Mouse (Mus musculus): Measurements from ENCODE around the gene Zswim8. TPM values are rescaled to one million over a fixed set of nuclear protein-coding genes. Genes with fewer than 3 reads are reported as not detected.

Gene Zswim8
- polyA plus RNA-seq, 1 experiment from 2014 or later, result 43.0 TPM

DNA sequence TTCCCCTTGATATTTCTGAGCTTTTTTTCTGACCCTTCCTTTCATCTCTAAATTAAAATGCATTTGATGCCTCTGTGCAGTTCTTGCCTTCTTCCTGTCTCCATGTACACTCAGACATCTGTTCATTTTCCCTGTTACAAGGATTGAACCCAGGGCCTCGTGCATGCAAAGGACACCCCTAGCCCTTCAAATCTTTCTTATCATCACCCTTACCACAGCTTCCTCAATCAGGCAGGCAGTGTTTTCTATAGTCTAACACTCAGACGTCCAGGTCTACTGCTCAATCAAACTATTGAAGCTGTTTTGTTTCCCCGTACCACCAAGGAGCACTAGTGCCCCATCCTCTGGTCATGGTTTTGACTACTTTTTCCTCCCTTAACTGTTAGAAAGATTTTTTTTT, 46.4 kb downstream of the Zswim8 start:
- 89% methylated on average over 3 of the region's 3 CpGs for WGBS
- ATAC-seq (ENCODE audit: low FRiP score), result no peak
- Histone ChIP-seq H3K27ac (replicated peaks) (no peak overlapping the region), H3K36me3 (peaks cover 49% of the 10 kb centered on the region), H3K27me3 (replicated peaks) (no peaks in the 10 kb centered on the region), H3K9ac (replicated peaks) (no peak overlapping the region), H3K4me1 (no peaks in the 10 kb centered on the region), H3K4me3 (replicated peaks) (no peak overlapping the region), H3K4me2 (no peak overlapping the region), H3K9me3 (replicated peaks) (no peaks in the 10 kb centered on the region)

DNA sequence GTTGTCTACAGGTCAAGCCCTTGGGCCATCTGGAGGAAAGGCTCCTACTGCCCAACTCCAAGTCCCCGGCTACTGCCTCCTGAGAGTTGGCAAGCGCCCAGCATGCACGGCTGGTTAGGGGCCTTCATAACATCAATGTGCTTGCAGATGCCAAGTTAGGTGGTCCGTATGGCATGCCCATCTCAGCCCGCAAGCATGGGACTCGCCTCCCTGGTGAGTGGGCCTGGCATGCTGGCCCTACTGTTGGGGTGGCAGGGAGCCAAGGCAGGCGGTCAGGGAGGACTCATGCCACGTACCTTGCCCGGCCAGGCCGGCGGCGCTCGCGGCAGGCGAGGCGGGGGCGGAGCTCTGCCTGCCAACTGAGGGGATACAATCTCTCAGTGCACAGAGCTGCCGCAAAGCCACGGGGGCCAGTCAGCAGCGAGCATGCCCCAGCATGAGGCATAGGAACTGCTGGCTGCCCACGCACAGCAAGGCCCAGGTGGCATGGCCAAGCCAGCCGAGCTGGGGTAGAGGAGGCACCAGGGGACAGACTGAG, 50.1 kb downstream of the Zswim8 start:
- WGBS, result 91% methylated on average over 22 of the region's 22 CpGs

DNA sequence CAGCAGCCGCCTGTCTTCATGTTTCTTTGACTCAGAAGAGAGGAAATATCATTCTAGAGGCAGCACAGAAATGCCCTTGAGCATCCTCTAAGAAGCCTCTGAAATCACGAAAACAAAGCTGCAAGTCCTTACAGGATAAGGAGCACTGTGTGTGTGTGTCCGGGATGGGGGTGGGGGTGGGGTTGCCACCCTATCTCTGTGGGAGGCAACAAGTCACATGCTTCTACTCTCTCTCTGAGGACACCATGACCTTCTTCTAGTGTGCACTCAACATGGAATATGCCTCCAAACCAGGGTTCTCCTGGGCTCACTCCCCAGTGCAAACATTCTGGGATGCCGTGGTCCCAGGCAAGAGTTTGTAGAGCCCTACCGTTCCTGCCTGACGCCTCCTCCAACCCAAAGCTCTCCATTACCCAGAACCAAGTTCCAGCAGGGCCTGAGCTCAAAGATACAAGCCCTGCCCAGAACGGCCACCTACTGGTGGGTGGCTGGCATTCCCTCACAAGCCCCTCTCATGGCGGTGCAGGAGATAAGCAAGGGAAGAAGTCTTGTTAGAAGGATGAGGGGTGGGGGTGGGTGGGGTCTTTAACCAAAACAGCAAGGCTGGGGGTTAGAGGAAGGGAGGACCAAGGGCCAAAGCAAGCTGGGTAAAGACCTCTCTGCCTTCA, 51.5 kb downstream of the Zswim8 start:
- Histone ChIP-seq H3K4me1 (no peaks in the 10 kb centered on the region), H3K36me3 (peaks cover 95% of the 10 kb centered on the region), H3K9ac (replicated peaks) (no peak overlapping the region), H3K27ac (replicated peaks) (no peak overlapping the region), H3K27me3 (replicated peaks) (no peaks in the 10 kb centered on the region), H3K4me3 (replicated peaks) (no peak overlapping the region), H3K4me2 (no peak overlapping the region), H3K9me3 (replicated peaks) (no peaks in the 10 kb centered on the region)
- ATAC-seq (ENCODE audit: low FRiP score), result no peak
- 89% methylated on average over 8 of the region's 8 CpGs for WGBS

More for the DNA sequence above, 50.1 kb downstream of the Zswim8 start:
- H3K36me3 ChIP-seq, result peaks cover 84% of the 10 kb centered on the region
- ATAC-seq (ENCODE audit: low FRiP score), result no peak
- no peaks in the 10 kb centered on the region for H3K27me3 ChIP-seq (replicated peaks)
- no peak overlapping the region for H3K4me3 ChIP-seq (replicated peaks)
- H3K4me2 ChIP-seq, result no peak overlapping the region
- H3K9ac ChIP-seq (replicated peaks), result no peak overlapping the region
- H3K9me3 ChIP-seq (replicated peaks), result no peaks in the 10 kb centered on the region
- H3K27ac ChIP-seq (replicated peaks), result no peak overlapping the region
- H3K4me1 ChIP-seq, result no peaks in the 10 kb centered on the region

DNA sequence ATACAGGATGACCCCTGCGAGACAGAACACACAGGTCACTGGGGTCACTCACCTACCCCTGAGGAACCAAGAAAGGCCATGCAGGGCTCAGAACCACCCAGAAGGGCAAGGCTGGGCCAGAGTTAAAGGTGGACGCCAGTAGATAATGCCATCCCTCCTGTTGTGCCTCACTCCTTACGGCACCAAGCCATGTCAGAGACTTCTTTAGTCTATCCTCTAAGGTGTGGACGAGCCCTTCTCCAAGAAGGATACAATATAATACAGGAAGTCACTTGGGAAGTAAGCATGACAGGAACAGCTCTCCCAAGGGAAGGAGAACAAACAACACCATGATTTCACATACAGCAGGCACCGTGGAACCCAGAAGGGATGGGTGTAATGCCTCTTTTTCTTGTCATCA, 57.6 kb downstream of the Zswim8 start:
- no peaks in the 10 kb centered on the region for H3K27me3 ChIP-seq (replicated peaks)
- H3K4me1 ChIP-seq, result peaks cover 5% of the 10 kb centered on the region; the same call in 1 of the 2 replicates
- H3K27ac ChIP-seq (replicated peaks), result no peak overlapping the region
- no peak overlapping the region for H3K9ac ChIP-seq (replicated peaks)
- no peak for ATAC-seq (ENCODE audit: low FRiP score)
- H3K4me2 ChIP-seq, result no peak overlapping the region
- no peak overlapping the region for H3K4me3 ChIP-seq (replicated peaks)
- no peaks in the 10 kb centered on the region for H3K9me3 ChIP-seq (replicated peaks)
- 91% methylated on average over 5 of the region's 5 CpGs for WGBS
- peaks cover 73% of the 10 kb centered on the region for H3K36me3 ChIP-seq

DNA sequence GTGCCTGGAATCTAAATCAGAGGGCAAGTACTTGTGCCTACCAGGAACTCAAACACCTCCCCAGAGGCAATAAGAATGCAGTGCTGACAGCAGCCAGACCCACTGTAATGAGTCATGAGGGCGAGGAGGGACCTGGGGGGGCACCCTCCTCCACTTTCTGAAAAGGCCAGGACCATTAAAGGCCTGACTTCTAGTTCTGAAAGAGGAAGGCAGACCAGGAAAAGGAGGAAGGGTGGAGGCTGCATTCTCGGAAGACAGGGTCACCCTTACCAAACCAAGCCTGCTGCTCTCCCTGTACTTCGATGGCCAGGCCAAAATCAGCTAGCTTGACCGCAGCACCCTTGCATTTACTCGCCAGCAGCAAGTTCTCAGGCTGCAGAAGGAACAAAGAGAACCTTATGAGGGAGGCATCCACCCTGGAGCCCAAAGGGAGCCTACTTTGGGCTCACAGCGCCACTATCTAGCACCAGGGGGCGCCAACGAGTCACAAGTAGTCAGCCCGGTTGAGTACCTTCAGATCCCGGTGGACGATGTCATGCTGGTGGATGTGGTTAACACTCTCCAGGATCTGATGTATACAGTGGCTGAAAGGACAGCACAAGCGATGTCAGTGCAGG, 58.4 kb downstream of the Zswim8 start:
- H3K27ac ChIP-seq (replicated peaks), result peak overlapping the region; percentile 33; the same call in 1 of the 2 replicates
- no peaks in the 10 kb centered on the region for H3K27me3 ChIP-seq (replicated peaks)
- no peaks in the 10 kb centered on the region for H3K9me3 ChIP-seq (replicated peaks)
- H3K4me3 ChIP-seq (replicated peaks), result no peak overlapping the region
- H3K9ac ChIP-seq (replicated peaks), result no peak overlapping the region
- ATAC-seq (ENCODE audit: low FRiP score), result peak; percentile 86
- peaks cover 72% of the 10 kb centered on the region for H3K36me3 ChIP-seq
- H3K4me2 ChIP-seq, result no peak overlapping the region
- peaks cover 5% of the 10 kb centered on the region; the same call in 1 of the 2 replicates for H3K4me1 ChIP-seq
- 27% methylated on average over 12 of the region's 12 CpGs for WGBS

DNA sequence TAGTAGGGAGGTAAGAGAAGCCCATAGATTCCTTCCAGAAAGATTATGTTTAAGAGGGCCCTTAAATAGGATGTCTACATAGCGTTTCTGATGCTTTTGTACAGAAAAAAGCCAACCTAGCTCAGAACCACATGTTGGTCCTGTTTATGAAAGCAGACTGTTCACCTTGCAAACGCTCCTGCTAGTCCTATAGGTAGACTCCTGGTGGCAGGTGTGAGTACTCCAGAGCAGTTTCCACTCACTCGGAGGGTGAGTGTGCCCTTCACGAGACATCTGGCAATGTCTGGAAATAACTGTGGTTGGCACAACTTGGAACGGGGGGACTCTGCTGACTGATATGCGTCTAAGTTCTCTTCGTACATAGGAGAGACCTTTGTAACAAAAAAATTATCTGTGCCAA, 60.6 kb downstream of the Zswim8 start:
- ATAC-seq (ENCODE audit: low FRiP score), result no peak
- Histone ChIP-seq H3K4me1 (peaks cover 5% of the 10 kb centered on the region; the same call in 1 of the 2 replicates), H3K36me3 (peaks cover 57% of the 10 kb centered on the region), H3K9ac (replicated peaks) (no peak overlapping the region), H3K4me2 (no peak overlapping the region), H3K27ac (replicated peaks) (no peak overlapping the region), H3K4me3 (replicated peaks) (no peak overlapping the region), H3K27me3 (replicated peaks) (no peaks in the 10 kb centered on the region), H3K9me3 (replicated peaks) (no peaks in the 10 kb centered on the region)
- 93% methylated on average over 7 of the region's 7 CpGs for WGBS

DNA sequence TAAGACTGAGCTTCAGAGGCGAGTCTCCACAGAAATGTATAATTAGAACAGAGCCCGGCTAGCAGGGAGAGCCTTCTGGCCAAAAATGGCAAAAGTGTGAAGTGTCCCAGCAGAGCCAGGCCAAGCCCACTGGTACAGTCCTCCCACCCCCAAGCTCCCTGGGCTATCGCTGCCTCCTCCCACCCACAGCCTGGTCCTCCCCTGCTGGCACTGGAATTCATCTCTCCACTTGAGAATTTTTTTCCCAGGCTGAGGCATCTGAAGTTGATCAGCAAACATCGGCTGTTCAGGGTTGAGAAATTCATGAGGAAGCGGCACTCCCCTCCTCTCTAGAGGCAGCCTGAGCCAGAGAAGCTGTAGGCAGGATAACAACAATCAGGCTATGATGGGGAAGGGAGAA, 61.2 kb downstream of the Zswim8 start:
- Histone ChIP-seq H3K27me3 (replicated peaks) (no peaks in the 10 kb centered on the region), H3K36me3 (peaks cover 51% of the 10 kb centered on the region), H3K4me3 (replicated peaks) (no peak overlapping the region), H3K9me3 (replicated peaks) (no peaks in the 10 kb centered on the region), H3K4me1 (peaks cover 5% of the 10 kb centered on the region; the same call in 1 of the 2 replicates), H3K9ac (replicated peaks) (no peak overlapping the region), H3K4me2 (no peak overlapping the region), H3K27ac (replicated peaks) (no peak overlapping the region)
- 86% methylated on average over 5 of the region's 5 CpGs for WGBS
- no peak for ATAC-seq (ENCODE audit: low FRiP score)

DNA sequence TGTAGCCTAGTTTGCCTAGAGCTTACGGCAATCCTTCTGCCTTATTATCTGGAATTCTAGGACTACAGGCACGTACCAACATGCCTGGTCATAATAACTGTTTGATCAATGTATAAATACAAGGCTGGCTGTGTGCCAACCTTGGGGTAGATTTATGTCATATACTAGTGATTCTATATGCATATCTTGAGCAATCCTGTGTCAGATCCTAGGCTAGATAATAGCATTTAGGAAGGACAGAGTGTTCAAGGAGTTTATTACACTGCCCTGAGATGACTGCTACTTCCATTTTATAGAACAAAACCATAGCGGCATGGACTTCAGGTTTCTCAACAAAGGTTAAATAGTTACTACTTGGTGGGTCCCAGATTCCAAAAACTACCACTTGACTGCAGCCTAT, 64.6 kb downstream of the Zswim8 start:
- Histone ChIP-seq H3K36me3 (peaks cover 32% of the 10 kb centered on the region), H3K27me3 (replicated peaks) (no peaks in the 10 kb centered on the region), H3K9ac (replicated peaks) (no peak overlapping the region), H3K4me3 (replicated peaks) (no peak overlapping the region), H3K4me2 (no peak overlapping the region), H3K9me3 (replicated peaks) (no peaks in the 10 kb centered on the region), H3K4me1 (0 out of 2 replicates have a peak, but pooled peaks cover 7% of the 10 kb centered on the region), H3K27ac (replicated peaks) (no peak overlapping the region)
- no peak for ATAC-seq (ENCODE audit: low FRiP score)
- WGBS, result 88% methylated on average over 3 of the region's 3 CpGs

DNA sequence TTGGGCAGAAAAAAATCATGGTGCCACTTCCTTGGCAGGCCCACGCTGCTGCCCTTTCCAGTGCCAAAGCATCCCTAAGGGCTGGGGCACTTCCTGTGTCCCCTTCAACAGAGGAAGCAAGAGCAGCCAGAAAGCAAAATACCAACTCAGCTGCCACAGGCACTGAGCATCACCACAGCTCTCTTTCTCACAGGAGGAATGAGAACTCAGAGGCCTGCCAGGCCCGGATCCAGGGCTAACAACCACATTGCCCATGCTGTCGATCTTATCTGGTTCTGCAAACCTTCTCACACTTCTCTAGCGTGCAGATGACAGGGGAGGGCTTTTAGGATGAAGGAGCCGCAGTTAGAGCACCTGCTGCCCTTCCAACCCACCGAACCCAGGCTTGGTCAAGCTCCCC, 65.5 kb downstream of the Zswim8 start:
- no peak overlapping the region for H3K4me3 ChIP-seq (replicated peaks)
- no peak overlapping the region for H3K4me2 ChIP-seq
- no peaks in the 10 kb centered on the region for H3K9me3 ChIP-seq (replicated peaks)
- ATAC-seq (ENCODE audit: low FRiP score), result no peak
- H3K27ac ChIP-seq (replicated peaks), result no peak overlapping the region
- no peak overlapping the region for H3K9ac ChIP-seq (replicated peaks)
- 0 out of 2 replicates have a peak, but pooled peaks cover 7% of the 10 kb centered on the region for H3K4me1 ChIP-seq
- H3K27me3 ChIP-seq (replicated peaks), result no peaks in the 10 kb centered on the region
- 84% methylated on average over 6 of the region's 6 CpGs for WGBS
- H3K36me3 ChIP-seq, result peaks cover 38% of the 10 kb centered on the region

Small RNA genes within 50 kb of the gene (microRNA-seq; reads per million reads assigned to microRNA genes)
- gene Mir6946, result not detected

Other genes with a start within 250 kb of the Zswim8 start
- 18.0 and 29.8 TPM in 2 replicates for gene Anxa7, start 227.4 kb upstream of the Zswim8 start, polyA plus RNA-seq (2015; fragmentation: Nextera tagmentation; extraction: Ambion mirVana)
- 0.40 and 0.73 TPM in 2 replicates for gene Mss51, start 210.7 kb upstream of the Zswim8 start, polyA plus RNA-seq (2015; fragmentation: Nextera tagmentation; extraction: Ambion mirVana)
- gene Ppp3cb, start 161.0 kb upstream of the Zswim8 start, polyA plus RNA-seq (2015; fragmentation: Nextera tagmentation; extraction: Ambion mirVana), result 79.9 and 89.5 TPM in 2 replicates
- 9.1 and 9.7 TPM in 2 replicates for gene Usp54, start 66.5 kb upstream of the Zswim8 start, polyA plus RNA-seq (2015; fragmentation: Nextera tagmentation; extraction: Ambion mirVana)
- 1.1 and 2.5 TPM in 2 replicates for gene Myoz1, start 51.0 kb upstream of the Zswim8 start, polyA plus RNA-seq (2015; fragmentation: Nextera tagmentation; extraction: Ambion mirVana)
- 1.4 and 2.4 TPM in 2 replicates for gene Synpo2l, start 39.2 kb upstream of the Zswim8 start, polyA plus RNA-seq (2015; fragmentation: Nextera tagmentation; extraction: Ambion mirVana)
- gene Sec24c, start 33.2 kb upstream of the Zswim8 start, polyA plus RNA-seq (2015; fragmentation: Nextera tagmentation; extraction: Ambion mirVana), result 84.3 and 87.4 TPM in 2 replicates
- gene Fut11, start 12.6 kb upstream of the Zswim8 start, polyA plus RNA-seq (2015; fragmentation: Nextera tagmentation; extraction: Ambion mirVana), result 30.0 and 31.5 TPM in 2 replicates
- 173 and 194 TPM in 2 replicates for gene Chchd1, start 4.5 kb upstream of the Zswim8 start, polyA plus RNA-seq (2015; fragmentation: Nextera tagmentation; extraction: Ambion mirVana)
- gene Ndst2, start 27.0 kb downstream of the Zswim8 start, polyA plus RNA-seq (2015; fragmentation: Nextera tagmentation; extraction: Ambion mirVana), result 17.1 and 19.3 TPM in 2 replicates
- 214 and 230 TPM in 2 replicates for gene Camk2g, start 86.5 kb downstream of the Zswim8 start, polyA plus RNA-seq (2015; fragmentation: Nextera tagmentation; extraction: Ambion mirVana)
- gene Plau, start 129.1 kb downstream of the Zswim8 start, polyA plus RNA-seq (2015; fragmentation: Nextera tagmentation; extraction: Ambion mirVana), result 0.83 and 1.1 TPM in 2 replicates
- gene Vcl, start 221.8 kb downstream of the Zswim8 start, polyA plus RNA-seq (2015; fragmentation: Nextera tagmentation; extraction: Ambion mirVana), result 17.5 and 23.3 TPM in 2 replicates